Mouse (Mus musculus): ENCODE measurements at regions not wholly inside any gene's neighbourhood (a gene's known extent, or its start where the extent isn't known, plus 50 kb on each side); places are given as distances from the start of the nearest gene placed in this dataset.

DNA sequence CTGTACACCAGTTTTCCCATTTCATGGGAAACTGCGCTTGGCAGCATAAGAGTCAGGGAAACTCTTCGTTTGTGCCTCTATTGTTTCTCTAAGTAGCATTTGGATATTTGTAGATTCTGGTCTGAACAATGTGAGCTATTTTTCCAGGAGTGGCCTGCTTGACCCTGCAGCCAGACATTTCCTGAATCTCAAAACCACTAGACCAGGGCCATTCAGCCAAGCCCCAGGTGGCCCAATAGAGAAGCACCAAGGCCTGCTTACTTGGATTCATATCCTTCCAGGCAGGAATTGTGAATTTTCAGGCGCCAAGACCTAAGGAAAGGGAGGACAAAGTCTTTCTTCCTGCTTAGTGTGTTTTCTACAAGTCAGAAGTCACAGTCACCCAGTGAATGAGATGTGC lies 85.9 kb upstream of the Hs3st1 start:
- no peak for DNase-seq (ENCODE audit: low spot score)

GRCm38 (mm10) chr5:39840576-39840975 lies 85.3 kb upstream of the Hs3st1 start:
- peak; percentile 25 for DNase-seq (ENCODE audit: low spot score)

DNA sequence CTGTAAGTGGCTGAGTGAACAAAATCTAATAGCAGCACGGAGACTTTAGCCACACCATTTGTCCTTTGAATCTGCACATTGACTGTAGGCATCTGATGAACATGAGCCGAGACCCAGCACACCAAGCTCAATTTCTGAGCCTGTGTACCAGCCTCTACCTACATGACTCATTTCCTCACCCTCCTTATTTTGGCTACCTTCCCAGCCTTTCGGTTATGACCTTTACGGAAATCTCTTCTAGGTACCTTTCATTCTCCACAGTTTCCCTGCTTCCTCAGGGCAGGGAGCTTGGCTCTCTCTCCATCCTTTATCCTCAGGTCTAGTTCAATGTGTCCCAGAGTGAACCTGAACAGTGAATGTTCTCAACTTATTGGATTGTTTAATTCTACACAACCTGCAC lies 77.3 kb upstream of the Hs3st1 start:
- peak; percentile 18 for DNase-seq (ENCODE audit: low spot score)

DNA sequence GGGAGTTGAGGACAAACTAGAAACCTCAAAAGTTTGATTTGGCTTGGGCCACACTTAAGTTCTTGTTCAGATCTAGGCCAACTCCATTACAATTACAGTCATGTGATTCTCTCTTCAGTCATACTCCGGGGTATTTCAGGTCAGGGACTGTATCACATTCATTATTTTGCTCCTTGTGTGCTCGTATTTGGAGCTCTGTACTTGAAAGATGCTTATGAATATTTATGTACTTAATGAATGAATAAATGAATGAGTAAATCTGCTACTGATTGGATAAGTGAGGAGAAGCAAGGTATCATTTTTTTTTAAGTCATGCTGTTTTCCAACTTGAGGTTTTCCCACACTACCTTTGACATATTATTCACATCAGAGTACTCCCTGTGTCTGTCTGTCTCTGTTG lies 69.4 kb upstream of the Hs3st1 start:
- no peak for DNase-seq (ENCODE audit: low spot score)

DNA sequence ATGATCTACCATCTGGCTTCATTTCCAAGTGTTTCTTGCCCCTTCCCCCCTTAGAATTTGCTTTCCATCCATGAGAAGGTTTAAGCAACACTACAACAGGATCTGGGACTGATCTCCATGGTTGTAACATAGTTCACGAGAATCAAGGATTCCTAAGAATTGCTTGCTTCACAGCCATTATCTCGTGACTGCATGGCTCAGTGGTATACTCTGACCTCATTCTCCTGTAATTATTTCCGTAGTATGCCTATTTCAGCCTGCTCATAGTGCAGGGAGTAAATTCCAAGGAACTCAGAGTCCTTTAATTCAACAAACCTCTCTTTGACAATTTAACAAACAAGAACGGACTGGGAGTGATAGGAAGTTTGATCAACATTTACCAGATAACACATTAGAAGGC lies 51.4 kb upstream of the Hs3st1 start:
- no peak for DNase-seq (ENCODE audit: low spot score)

Measured in urinary bladder, postnatal 25 days (tissue).